Mouse (Mus musculus) hindbrain, embryonic 16.5 days (tissue): ENCODE measurements around the gene Lamp1. TPM values are rescaled to one million over a fixed set of nuclear protein-coding genes. Genes with fewer than 3 reads are reported as not detected.

ENCODE experiments used
- ATAC-seq: fragments of 200-750 bp; cut with Nextera tagmentation; 2 replicates; pipeline ENCODE4 v1.8.0; 2017; ENCODE audit warnings: moderate TSS enrichment, moderate library complexity
- H3K27ac ChIP-seq: fragments of 300-500 bp; sonication (generic); 2 replicates; pipeline ENCODE4 v1.5.1; 2014; ENCODE audit warnings: low read depth, mild to moderate bottlenecking, control low read depth, low read length, moderate library complexity
- H3K27me3 ChIP-seq: fragments of 300-500 bp; sonication (generic); replicated peaks from 2 replicates; pipeline ENCODE4 v1.6.1; 2014; ENCODE audit warnings: low read length; ENCODE audit not compliant: control insufficient read depth, insufficient read depth
- H3K36me3 ChIP-seq: fragments of 300-500 bp; sonication (generic); 2 replicates; pipeline ENCODE4 v1.6.1; 2014; ENCODE audit warnings: mild to moderate bottlenecking, low read length, moderate library complexity, mixed read lengths; ENCODE audit not compliant: control insufficient read depth, insufficient read depth
- H3K4me1 ChIP-seq: fragments of 300-500 bp; sonication (generic); 2 replicates; pipeline ENCODE4 v1.6.1; 2014; ENCODE audit warnings: low read depth, low read length; ENCODE audit not compliant: control insufficient read depth, insufficient read depth
- H3K4me2 ChIP-seq: fragments of 300-500 bp; sonication (generic); 2 replicates; pipeline ENCODE4 v1.6.1; 2014; ENCODE audit warnings: mild to moderate bottlenecking, low read length, control low read depth, moderate library complexity
- H3K4me3 ChIP-seq: fragments of 300-500 bp; sonication (generic); 2 replicates; pipeline ENCODE4 v1.5.1; 2014; ENCODE audit warnings: mild to moderate bottlenecking, low read length, control low read depth, moderate library complexity
- H3K9ac ChIP-seq: fragments of 300-500 bp; sonication (generic); 2 replicates; pipeline ENCODE4 v1.6.1; 2014; ENCODE audit warnings: low read depth, mild to moderate bottlenecking, control low read depth, low read length, moderate library complexity
- H3K9me3 ChIP-seq: fragments of 300-500 bp; sonication (generic); 2 replicates; pipeline ENCODE4 v1.6.1; 2014; ENCODE audit warnings: mild to moderate bottlenecking, low read length, moderate library complexity; ENCODE audit not compliant: control insufficient read depth
- WGBS: fragments of 180-500 bp; shearing (Covaris S2); extraction: QIAGEN DNeasy Blood & Tissue Kit; methylation state at CpG from one replicate; pipeline ENCODE4 v1.1.7; 2014; 5-methylcytosine and 5-hydroxymethylcytosine counted together
- polyA plus RNA-seq: library from polyadenylated mRNA; unstranded; fragments of >200 nt; fragmentation: Nextera tagmentation; extraction: Ambion mirVana; gene quantifications from 2 replicates; pipeline ENCODE4 v1.2.1, GENCODE M21; 2015

Lamp1 gene
- polyA plus RNA-seq, 1 experiment from 2014 or later, result 318 TPM

DNA sequence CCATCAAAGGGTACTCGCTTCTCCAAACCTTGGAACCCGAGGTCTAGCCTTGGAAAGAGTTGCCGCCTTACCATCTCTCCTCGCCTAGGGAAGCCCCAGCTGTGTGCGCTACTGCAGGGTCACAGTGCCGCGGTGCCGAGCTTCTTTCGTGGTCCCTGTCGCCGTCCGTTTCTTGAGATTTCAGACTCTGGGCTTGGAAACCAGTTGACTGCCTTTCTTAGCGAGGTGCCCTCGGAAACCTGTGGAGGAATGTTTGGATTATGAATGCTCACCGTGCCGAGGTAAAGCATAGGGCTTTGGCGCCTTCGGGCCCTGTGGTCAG, 42.0 kb downstream of the Lamp1 start:
- 4% methylated on average over 18 of the region's 18 CpGs for WGBS
- 0 out of 2 replicates have a peak overlapping the region, but pooled peaks have one; percentile 33 for H3K9ac ChIP-seq
- peaks cover 16% of the 10 kb centered on the region for H3K27me3 ChIP-seq
- ATAC-seq, result no peak
- H3K9me3 ChIP-seq, result no peaks in the 10 kb centered on the region
- H3K4me2 ChIP-seq, result peak overlapping the region; percentile 68
- H3K27ac ChIP-seq, result no peak overlapping the region
- peaks cover 10% of the 10 kb centered on the region for H3K4me1 ChIP-seq
- peak overlapping the region; percentile 83 for H3K4me3 ChIP-seq
- H3K36me3 ChIP-seq, result no peaks in the 10 kb centered on the region

- Histone ChIP-seq H3K4me2 (no peak overlapping the region), H3K4me1 (peaks cover 10% of the 10 kb centered on the region), H3K9ac (no peak overlapping the region), H3K4me3 (no peak overlapping the region), H3K36me3 (no peaks in the 10 kb centered on the region), H3K27me3 (peaks cover 16% of the 10 kb centered on the region), H3K27ac (no peak overlapping the region), H3K9me3 (no peaks in the 10 kb centered on the region)
- WGBS, result 57% methylated on average over 3 of the region's 3 CpGs
- ATAC-seq, result no peak
Observed at GRCm38 (mm10) chr8:13202041-13202440, 43.1 kb downstream of the Lamp1 start.

DNA sequence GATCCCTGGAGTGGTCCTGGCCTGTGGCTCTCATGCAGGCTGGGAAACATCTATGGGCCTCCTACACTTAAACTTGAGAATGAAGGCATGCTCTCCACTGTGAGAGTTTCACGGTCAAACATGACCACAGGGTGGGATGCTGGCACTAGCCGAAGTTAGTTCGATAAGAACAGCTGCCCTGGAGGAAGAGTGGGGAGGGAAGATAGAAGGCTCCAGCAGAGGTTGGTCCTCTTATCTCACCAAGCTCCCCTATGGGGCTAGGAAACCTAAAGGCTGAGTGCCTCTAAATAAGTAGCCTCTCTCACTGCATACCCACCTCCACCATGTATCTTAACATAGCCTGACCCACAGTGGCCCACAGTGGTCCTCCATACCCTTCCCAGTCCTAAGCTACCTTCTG, 43.8 kb downstream of the Lamp1 start:
- Histone ChIP-seq H3K4me3 (no peak overlapping the region), H3K27me3 (peaks cover 16% of the 10 kb centered on the region), H3K4me1 (peaks cover 10% of the 10 kb centered on the region), H3K27ac (no peak overlapping the region), H3K36me3 (no peaks in the 10 kb centered on the region), H3K4me2 (no peak overlapping the region), H3K9ac (no peak overlapping the region), H3K9me3 (no peaks in the 10 kb centered on the region)
- WGBS, result 97% methylated on average over 3 of the region's 3 CpGs
- no peak for ATAC-seq

- H3K4me3 ChIP-seq, result no peak overlapping the region
- 42% methylated on average over 1 of the region's 1 CpGs for WGBS
- H3K9me3 ChIP-seq, result no peaks in the 10 kb centered on the region
- peaks cover 16% of the 10 kb centered on the region for H3K27me3 ChIP-seq
- H3K9ac ChIP-seq, result no peak overlapping the region
- H3K36me3 ChIP-seq, result no peaks in the 10 kb centered on the region
- peaks cover 10% of the 10 kb centered on the region for H3K4me1 ChIP-seq
- no peak overlapping the region for H3K27ac ChIP-seq
- ATAC-seq, result no peak
- no peak overlapping the region for H3K4me2 ChIP-seq
Observed at GRCm38 (mm10) chr8:13203472-13203871, 44.5 kb downstream of the Lamp1 start.

GRCm38 (mm10) chr8:13204371-13205140, 45.6 kb downstream of the Lamp1 start:
- ATAC-seq, result no peak
- H3K27me3 ChIP-seq, result peaks cover 16% of the 10 kb centered on the region
- H3K4me2 ChIP-seq, result no peak overlapping the region
- H3K27ac ChIP-seq, result no peak overlapping the region
- WGBS, result 69% methylated on average over 12 of the region's 12 CpGs
- no peaks in the 10 kb centered on the region for H3K36me3 ChIP-seq
- no peak overlapping the region for H3K9ac ChIP-seq
- H3K4me1 ChIP-seq, result peaks cover 10% of the 10 kb centered on the region
- H3K4me3 ChIP-seq, result no peak overlapping the region
- H3K9me3 ChIP-seq, result no peaks in the 10 kb centered on the region

DNA sequence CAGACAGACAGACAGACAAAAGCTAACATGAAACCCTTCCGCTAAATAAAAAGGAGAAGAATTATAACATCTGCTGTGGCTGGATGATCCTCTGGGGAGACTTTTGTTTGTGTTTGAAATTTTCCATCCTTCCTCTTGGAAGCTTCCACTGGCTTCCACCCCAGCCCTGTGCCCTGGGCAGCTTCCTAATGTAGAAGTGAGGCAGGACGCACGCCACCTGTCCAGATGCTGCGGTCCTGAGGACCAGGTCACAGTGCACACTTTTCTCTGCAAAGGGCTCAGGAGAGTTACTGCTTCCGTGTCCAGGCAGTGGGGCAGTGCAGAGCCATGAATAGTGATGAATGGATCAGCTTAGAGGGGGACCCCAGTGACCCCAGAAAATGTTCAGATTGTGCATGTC, 46.4 kb downstream of the Lamp1 start:
- Histone ChIP-seq H3K9ac (no peak overlapping the region), H3K27ac (no peak overlapping the region), H3K27me3 (peaks cover 16% of the 10 kb centered on the region), H3K36me3 (no peaks in the 10 kb centered on the region), H3K4me1 (peaks cover 6% of the 10 kb centered on the region), H3K4me2 (no peak overlapping the region), H3K4me3 (no peak overlapping the region), H3K9me3 (no peaks in the 10 kb centered on the region)
- no peak for ATAC-seq
- WGBS, result 83% methylated on average over 5 of the region's 5 CpGs

DNA sequence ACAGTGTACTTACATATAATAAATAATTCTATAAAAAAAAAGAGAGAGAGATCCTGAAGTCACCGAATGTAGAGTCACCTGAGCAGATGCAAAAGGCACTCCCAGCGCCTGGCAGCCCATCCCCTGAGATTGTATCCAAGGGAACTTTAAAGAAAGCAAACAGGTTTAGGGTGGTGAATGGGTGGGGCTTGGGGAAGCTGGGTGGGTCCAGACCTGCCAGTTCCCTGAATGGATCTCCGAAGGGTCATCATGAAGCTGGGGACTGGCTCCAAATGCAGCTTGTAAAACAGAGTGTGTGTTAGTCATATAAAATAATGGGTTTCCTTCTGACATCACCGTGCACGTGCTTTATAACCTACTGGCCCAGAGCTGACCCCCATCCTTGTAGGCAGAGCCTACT, 47.3 kb downstream of the Lamp1 start:
- H3K27ac ChIP-seq, result no peak overlapping the region
- H3K9me3 ChIP-seq, result no peaks in the 10 kb centered on the region
- no peak overlapping the region for H3K4me3 ChIP-seq
- peaks cover 16% of the 10 kb centered on the region for H3K27me3 ChIP-seq
- no peak overlapping the region for H3K9ac ChIP-seq
- no peaks in the 10 kb centered on the region for H3K36me3 ChIP-seq
- no peak for ATAC-seq
- WGBS, result 40% methylated on average over 5 of the region's 5 CpGs
- no peak overlapping the region for H3K4me2 ChIP-seq
- H3K4me1 ChIP-seq, result no peaks in the 10 kb centered on the region; the same call in 1 of the 2 replicates

DNA sequence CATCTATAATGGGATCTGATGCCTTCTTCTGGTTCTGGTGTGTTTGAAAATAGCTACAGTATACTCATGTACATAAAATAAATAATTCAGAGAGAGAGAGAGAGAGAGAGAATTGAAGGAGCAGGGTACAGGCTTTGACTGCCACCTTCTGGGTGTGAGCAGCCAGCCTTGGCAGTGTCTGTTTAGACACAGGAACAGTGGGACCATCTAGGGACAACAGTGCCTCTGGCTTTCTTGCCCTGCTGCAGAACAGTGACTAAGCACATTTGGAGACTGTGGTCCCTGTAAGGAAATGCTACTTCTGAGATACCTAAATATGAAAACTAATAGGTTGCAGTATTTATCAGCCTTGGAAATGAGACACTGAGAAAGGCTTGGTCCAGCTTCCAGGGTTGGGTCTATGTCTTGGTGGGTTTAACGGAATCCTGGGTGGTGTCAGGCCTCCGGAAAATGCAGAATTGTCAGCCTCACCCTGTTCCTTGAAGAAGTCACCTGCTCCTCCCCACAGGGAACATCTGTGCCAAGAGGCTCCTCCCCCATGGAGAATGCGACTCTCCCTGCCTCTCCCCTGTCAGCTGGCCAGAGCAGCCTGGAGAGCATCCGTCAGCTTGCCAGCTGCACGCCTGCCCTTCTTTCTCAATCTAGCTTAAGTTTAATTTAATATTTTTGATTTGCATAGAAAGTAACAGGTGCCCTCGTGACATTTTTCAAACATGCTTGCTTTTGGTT, 49.8 kb downstream of the Lamp1 start:
- Histone ChIP-seq H3K36me3 (no peaks in the 10 kb centered on the region), H3K9ac (no peak overlapping the region), H3K9me3 (no peaks in the 10 kb centered on the region), H3K4me1 (peaks cover 6% of the 10 kb centered on the region), H3K27me3 (no peaks in the 10 kb centered on the region), H3K4me2 (no peak overlapping the region), H3K4me3 (no peak overlapping the region), H3K27ac (no peak overlapping the region)
- ATAC-seq, result no peak
- WGBS, result 51% methylated on average over 6 of the region's 6 CpGs

GRCm38 (mm10) chr8:13209770-13210169, 50.8 kb downstream of the Lamp1 start:
- WGBS, result 45% methylated on average over 1 of the region's 1 CpGs
- Histone ChIP-seq H3K27ac (no peak overlapping the region), H3K27me3 (no peaks in the 10 kb centered on the region), H3K4me3 (no peak overlapping the region), H3K9ac (no peak overlapping the region), H3K36me3 (no peaks in the 10 kb centered on the region), H3K4me1 (peaks cover 7% of the 10 kb centered on the region), H3K4me2 (no peak overlapping the region), H3K9me3 (no peaks in the 10 kb centered on the region)
- no peak for ATAC-seq
